Mouse (Mus musculus): Measurements from ENCODE around the gene Wdfy4. TPM values are rescaled to one million over a fixed set of nuclear protein-coding genes. Genes with fewer than 3 reads are reported as not detected.

Gene Wdfy4
- total RNA-seq, 2 experiments from 2014 or later, result 6.5 to 18.4 TPM

DNA sequence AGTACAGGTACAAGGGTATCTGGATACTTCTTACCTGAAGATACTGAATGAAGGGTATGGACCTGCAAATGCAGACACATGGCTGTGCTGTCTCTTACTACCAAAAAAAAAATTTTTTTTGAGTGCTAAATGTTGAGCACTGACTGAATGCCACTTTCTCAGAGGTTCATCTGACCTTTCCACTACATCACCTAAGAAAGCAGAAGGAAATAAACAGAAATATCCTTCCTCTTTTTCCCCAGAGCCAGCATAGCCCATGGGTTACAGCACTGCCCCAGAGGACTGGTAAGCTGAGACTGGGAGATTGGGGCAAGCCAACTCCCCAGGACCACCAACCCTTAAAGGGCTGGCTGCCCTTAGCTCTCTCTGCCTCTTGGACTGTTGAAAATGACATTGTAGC lies 8.5 kb upstream of the Wdfy4 start:
- no peak for ATAC-seq (replicated peaks; ENCODE audit: low FRiP score, low TSS enrichment, poor library complexity, severe bottlenecking)

DNA sequence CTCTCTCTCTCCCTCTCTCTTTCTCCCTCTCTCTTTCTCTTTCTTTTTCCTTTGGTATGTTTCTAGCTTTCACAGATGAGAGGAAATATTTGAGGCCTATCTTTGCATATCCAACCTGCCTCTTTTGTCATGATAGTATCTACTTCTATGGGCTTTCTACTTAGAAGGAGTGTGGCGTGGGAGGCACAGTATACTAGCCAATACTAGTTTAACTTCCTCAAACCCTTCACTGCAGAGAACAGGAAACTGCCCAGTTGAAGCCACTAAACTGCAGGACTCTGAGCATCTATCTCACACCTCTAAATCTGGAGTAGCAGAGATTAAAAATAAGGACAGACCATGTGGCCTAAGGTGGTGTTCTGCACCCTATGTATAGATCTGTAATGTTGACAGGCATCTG lies 5.3 kb upstream of the Wdfy4 start:
- ATAC-seq (replicated peaks; ENCODE audit: low FRiP score, low TSS enrichment, poor library complexity, severe bottlenecking), result no peak

DNA sequence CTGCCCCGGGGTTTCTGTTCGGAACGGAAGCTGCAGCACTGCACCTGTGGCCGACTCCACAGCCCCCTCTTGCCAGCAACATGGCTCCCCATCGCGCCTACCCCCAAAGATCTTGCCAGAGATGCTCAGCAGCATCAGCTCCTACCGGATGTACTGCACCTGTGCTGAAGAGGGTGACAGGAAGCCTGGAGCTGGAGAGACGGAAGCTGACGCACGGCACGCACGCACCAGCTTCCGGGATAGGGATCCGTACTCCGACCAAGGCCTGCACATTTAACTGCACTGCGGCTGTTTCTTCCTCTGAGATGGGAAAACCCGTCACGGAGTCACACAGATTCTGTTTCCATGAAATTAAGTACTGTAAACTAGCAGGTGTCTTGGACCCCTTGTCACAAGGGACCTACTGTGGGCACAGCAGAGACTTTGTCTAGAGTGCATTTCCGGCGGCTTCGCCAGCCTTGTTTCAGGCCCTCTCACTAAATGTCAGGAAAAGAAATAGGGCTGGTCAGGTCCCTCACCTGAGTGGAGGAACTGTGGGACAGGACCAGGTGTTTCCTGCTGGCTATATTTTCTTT lies 4.6 kb upstream of the Wdfy4 start:
- ATAC-seq (replicated peaks; ENCODE audit: low FRiP score, low TSS enrichment, poor library complexity, severe bottlenecking), result no peak

DNA sequence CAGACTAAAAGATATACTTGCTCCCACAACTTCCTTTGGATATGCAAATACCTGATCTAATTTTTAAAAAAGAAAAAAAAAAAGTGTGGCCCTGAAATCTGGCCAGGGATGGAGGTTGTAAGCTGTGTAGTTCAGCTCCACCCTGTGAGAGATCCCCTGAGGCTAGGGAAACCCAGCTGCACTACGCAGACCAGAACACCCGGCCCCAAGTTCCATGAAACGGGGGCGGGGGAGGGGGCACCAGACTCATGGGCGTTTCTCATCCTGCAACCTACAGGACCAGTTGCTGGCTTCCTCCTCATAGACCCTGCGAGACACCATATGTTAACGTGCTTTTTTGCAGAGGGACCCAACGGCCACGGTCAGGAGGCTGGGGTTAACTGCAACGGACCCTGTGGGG lies 3.9 kb upstream of the Wdfy4 start:
- ATAC-seq (replicated peaks; ENCODE audit: low FRiP score, low TSS enrichment, poor library complexity, severe bottlenecking), result no peak

DNA sequence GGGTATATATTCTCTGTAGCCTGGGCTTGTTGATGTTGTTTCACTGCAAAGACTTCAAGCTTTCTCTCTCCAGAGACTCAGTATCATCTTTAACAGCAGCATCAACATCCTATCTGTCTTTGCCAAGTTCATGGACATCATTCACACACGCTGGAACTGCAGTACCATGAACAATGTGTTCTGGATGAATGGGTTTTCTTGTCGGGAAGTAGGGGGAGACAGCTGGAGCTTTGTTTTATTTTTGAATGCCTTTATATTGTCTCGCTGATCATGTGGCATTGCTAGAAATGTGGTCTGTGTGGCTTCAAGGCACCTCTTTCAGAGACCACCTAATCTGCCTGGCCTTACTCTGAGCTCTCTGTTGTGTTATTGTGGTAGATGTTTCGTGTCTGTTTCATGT lies 1.9 kb upstream of the Wdfy4 start:
- ATAC-seq (replicated peaks; ENCODE audit: low FRiP score, low TSS enrichment, poor library complexity, severe bottlenecking), result no peak

DNA sequence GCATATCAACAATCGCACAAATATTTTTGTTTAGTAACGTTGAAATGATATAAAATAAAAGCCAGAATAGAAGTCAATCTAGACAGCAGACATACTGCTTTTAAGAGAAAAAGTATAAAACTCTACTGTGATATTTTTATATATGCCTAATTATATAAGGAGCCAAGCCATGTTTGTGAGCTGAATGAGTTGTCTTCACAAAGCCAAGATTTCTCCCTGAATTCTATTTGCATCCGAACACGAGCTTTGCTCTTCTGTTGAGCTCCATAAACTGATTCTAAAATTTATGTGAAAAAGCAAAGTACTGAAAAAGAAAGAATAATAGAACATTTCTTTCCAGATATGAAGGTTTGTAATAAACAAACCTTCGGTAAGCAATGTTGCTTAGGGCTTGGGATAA lies 5.2 kb downstream of the Wdfy4 start:
- no peak for ATAC-seq (replicated peaks; ENCODE audit: low FRiP score, low TSS enrichment, poor library complexity, severe bottlenecking)

DNA sequence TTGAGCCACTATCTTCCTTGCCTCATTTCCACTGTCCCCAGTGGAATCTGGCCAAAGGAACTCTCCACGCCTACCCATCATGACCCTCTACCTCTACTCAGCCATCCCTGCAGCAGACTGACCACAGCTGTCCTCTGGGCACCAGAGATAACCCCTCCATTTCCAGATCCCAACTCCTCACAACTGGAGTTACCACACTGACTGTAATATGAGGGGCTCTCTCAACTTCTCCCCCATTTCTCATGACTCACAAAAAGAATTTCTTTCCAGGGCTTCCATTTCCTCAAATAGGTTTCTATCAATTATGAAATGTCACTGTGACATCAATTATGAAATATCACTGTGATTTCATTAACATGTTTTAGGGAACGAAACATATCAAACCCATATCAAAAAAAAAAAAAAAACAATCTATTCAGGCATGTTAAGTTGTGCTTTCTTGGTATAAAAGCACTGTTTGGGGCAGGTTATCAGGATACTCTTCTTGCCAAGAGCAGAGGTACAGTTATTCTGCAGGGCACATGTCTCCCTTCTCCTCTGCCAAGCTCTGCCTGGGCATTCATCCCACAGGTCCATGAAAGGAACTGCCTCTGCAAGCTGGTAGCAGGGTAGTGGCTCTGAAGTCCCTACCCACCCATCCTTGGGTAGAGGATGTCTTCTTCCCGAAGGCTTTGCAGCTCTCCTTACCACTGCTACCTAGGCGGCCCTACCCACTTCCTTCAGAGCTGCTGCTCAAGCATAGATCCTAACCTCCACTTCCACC lies 10.1 kb downstream of the Wdfy4 start:
- no peak for ATAC-seq (replicated peaks; ENCODE audit: low FRiP score, low TSS enrichment, poor library complexity, severe bottlenecking)

DNA sequence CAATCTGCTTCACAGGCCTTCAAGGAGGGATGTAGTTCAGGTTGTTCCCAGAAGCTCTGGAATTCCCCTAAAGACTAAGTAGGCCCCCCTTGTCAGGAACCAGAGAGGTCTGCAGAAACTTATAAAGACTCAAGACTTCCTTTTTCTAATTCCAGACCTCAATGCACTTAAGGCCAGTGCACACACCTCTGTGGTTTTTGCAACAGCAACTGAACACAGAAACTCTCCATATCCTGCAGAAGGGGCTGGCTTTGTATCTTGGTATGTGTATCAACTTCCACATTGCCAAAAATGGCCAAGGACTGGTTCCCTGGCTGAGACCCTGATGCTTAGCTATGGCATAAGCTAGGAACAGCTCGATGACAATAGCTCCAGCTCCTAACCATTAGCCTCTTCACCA lies 13.4 kb downstream of the Wdfy4 start:
- ATAC-seq (replicated peaks; ENCODE audit: low FRiP score, low TSS enrichment, poor library complexity, severe bottlenecking), result no peak

DNA sequence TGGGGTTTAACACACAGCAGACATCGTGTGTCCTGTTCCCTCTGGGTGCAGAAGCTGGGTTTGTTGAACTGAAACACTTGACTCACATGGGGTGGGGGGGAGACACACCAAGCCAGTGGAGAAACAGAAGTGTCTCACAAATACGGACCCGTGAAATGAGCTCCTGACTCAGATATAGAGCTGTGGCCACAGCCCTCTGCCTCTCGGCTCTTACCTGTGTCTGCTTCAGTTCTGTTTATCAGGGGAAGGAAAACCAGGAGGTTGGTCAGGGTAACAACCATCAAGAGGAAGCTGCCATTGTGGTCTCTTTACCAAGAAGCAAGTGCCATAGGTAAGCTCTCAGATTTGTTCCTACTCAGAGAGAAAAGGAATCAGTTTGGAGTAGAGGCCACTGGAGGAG lies 16.6 kb downstream of the Wdfy4 start:
- ATAC-seq (replicated peaks; ENCODE audit: low FRiP score, low TSS enrichment, poor library complexity, severe bottlenecking), result no peak

DNA sequence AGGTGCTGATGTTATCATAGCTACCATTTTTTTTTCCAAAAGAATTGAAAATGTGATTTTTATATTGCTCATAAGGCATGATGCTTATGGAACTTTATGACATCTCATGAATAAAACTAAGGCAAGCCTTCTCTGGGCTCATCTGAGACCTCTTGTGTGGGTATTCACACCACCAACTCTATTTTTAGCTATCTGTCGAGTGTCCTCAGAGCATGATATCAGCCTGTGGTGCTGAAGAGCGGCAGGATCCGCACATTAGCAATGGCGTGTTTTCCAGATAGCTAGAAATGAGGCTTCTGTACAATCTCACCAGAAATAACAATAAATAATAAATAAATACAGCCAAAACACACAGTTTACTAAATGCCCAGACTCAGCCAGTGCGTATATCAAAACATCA lies 23.1 kb downstream of the Wdfy4 start:
- ATAC-seq (replicated peaks; ENCODE audit: low FRiP score, low TSS enrichment, poor library complexity, severe bottlenecking), result no peak

DNA sequence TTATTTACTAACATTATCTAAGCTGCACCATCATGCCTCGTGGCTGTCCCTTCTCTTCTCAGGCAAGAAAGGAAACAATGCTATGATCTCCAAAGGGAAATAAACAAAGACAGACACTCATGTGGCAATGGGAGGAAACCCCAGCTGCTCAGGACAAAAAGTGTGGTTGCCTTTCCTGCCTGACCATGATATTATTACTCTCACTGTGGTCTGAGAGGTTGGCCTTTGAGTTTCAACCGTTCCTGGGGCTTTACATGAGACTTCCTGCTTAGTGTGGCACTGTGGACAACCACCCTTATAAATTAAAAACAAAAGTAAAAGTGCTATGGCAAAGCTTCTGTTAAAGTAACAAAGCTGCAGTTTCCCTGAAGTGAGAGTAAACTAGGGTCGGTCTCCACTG lies 27.0 kb downstream of the Wdfy4 start:
- ATAC-seq (replicated peaks; ENCODE audit: low FRiP score, low TSS enrichment, poor library complexity, severe bottlenecking), result no peak

DNA sequence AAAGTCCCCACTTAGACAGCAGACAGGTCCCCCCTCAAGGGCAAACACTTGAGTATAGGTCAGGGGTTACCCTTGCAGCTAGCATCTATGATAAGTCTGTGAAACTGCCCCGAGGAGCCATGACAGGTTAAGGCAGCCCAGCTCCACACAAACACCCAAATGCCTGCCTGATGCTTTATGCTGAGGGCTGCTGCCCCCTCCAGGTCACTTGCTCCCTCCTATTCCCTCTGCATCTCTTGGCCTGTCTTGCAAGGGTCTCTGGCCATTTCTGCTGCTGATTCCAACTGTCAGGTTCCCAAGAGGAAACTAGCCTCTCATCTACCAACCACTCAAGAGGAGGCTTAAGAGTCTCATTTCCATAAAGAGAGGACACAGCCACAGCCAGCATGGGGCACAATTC lies 32.4 kb downstream of the Wdfy4 start:
- no peak for ATAC-seq (replicated peaks; ENCODE audit: low FRiP score, low TSS enrichment, poor library complexity, severe bottlenecking)

DNA sequence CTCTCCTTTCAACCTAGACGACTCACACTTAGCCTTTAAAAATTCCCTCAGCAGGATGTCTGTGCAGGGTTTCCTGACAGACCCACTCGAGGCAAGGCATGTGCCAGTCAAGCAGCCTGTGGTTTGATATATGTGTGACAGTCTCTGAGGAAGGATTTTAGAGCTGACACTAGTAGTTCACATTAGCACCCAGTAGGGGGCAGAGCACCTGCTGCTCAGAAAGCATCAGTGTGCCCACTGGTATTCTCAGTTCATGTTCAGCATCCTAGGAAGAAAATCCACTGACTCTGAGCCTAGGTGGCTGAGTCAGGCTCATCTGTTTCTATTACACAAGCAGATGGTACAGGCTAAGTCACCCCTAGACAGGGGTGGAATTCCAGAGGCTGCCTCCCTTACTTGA lies 39.0 kb downstream of the Wdfy4 start:
- ATAC-seq (replicated peaks; ENCODE audit: low FRiP score, low TSS enrichment, poor library complexity, severe bottlenecking), result 0 out of 2 replicates have a peak, but pooled peaks have one; percentile 61

DNA sequence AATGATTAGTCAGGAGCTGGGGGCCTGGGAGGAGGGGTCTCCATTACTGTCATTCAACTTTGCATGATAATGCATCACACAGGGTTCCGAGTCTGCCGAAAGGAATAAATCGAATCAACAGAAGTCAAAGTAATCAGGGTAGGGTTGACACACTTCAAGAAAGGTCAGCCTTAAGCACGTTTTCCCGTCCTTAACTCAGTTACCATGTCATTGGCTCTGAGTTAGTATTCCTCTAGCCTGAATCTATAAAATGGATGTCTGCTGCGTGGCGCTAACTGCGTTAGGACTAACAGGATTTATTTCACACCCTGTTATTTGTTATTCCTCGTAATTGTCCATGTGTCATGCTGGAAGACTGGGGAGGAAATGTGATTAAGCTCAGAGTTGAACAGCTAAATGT lies 48.5 kb downstream of the Wdfy4 start:
- no peak for ATAC-seq (replicated peaks; ENCODE audit: low FRiP score, low TSS enrichment, poor library complexity, severe bottlenecking)

DNA sequence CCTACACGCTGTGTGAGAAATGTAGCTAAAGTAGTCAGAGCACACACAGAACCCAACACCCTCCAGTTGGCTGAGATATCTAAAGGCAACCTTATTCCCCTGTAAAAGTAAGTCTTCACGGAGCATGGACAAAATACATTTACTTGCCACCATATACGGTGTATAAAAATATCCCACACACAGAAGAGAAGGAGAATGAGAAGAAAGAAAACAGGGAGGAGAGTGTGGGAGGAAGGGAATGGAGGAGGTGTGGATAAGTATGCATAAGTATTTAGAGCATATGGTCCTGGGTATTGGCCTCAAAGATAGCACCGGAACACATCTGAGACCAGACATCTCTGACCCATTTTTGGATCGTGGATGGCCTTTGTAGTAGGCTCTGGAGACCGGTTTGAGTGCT lies 50.1 kb downstream of the Wdfy4 start:
- ATAC-seq (replicated peaks; ENCODE audit: low FRiP score, low TSS enrichment, poor library complexity, severe bottlenecking), result no peak

DNA sequence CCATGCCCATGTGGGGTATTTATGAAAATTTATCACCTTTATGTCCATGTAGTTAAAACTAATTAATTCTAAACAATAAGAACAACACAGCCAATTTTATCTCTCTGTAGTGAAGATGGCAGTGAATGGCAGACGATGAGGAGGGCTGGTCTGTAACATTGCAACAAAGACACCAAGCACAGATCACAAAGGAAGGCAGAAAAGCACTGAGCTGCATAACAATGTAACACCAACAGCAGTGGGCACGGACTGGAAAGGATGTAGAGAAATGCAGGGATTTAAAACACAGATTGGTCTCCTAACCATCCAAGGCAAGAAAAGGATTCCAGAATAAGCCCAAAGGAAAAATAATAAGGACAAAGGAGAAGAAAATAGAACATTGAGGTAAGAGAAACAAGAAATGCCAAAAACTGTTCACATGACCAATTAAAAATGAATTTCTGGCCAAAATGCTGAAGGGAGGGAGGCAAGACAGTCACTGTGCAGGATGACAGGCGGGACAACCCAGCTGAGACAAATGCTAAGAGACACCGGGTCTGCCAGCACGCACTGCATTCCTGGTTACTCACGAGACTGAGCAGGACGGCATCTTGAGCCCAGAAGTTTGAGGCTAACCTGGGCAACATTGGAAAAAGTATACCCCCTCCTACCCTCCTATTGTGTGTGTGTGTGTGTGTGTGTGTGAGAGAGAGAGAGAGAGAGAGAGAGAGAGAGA lies 54.1 kb downstream of the Wdfy4 start:
- no peak for ATAC-seq (replicated peaks; ENCODE audit: low FRiP score, low TSS enrichment, poor library complexity, severe bottlenecking)

DNA sequence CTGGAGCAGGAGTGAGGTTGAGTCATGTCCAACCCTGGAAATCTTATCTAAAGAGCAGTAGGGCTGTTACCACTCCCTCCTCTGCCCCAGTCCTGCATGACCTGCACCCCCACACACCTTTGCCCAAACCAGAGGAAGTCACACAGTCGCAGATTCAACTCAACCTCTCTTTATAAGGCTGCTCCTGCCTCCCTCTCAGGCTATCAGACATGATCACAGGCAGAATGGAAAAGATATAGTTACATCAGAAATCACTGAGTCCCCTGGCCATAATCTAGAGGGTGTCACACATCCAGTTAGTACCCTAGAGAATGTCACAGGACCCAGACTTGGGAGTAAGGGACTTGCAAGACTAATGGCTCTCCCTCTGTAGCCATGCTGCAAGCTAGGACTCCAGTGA lies 68.7 kb downstream of the Wdfy4 start:
- ATAC-seq (replicated peaks; ENCODE audit: low FRiP score, low TSS enrichment, poor library complexity, severe bottlenecking), result no peak

DNA sequence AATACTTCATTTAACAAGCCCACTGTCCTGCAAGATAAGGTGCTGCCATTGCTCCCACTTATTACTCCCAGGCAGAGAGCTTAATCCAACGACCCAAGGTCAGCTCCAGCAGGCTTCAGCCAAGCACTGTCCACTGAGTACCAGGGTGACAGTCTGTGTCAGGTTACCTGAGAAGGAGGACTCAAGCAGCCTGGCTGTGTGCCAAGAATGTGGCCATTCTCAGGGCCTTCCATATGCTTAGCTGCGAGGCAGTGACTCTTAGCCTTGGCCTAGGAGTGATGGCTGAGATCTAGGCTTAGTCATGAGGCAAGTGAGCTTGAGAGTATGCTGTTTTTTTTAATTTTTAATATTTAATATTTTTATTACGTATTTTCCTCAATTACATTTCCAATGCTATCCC lies 80.5 kb downstream of the Wdfy4 start:
- ATAC-seq (replicated peaks; ENCODE audit: low FRiP score, low TSS enrichment, poor library complexity, severe bottlenecking), result no peak

DNA sequence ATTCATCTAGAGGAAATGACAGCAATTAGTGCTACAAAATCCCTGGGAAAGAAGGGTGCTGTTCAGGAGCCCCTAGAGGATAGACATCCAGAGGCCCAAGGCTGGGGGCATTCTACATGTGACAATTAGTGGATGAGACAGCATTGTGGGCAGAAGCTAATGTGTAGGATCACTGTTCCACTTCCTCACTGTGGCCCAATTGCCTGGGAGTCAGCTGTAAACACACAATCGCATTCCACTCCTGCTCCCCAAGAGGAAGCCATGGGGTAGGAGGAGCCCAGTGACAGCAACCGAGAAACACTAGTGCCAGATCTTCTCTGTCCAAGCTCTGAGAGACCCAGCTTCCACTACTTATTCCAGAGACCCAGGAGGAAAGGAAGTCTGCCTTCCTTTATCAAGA lies 83.7 kb downstream of the Wdfy4 start:
- ATAC-seq (replicated peaks; ENCODE audit: low FRiP score, low TSS enrichment, poor library complexity, severe bottlenecking), result no peak

DNA sequence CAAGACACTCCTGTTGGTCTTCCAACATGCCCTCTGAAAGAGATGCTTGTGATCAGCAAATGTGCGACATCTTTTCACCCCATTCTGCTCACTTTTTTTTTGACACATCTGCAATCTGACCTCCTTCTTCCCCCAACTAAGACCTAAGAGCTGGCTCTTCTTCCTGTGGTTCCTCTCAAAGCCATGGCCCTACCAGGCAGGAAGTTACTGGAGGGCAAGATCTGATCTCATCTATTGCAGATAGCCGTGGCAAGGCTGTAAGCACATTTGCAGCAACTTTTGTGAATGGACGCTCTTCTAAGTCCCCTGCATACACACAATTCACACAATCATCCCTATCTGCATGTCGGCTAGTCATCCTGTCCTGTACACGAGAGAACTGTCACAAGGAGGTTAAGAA lies 85.4 kb downstream of the Wdfy4 start:
- no peak for ATAC-seq (replicated peaks; ENCODE audit: low FRiP score, low TSS enrichment, poor library complexity, severe bottlenecking)

DNA sequence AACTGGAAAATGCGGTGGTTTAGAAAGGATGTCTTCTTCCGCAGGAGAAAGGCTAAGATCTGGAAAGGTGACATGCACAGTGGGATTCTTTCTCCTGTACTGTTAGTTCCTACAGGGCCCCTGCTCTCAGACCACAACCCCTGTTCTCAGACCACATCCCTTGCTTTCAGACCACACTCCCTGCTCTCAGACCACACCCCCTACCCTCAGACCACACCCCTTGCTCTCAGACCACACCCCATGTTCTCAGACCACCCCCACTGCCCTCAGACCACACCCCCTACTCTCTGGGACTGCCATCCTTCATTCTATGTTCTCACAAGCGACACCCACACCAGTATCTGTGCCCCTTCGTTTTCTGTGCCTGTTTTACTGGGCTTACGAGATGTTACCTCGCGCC lies 86.2 kb downstream of the Wdfy4 start:
- ATAC-seq (replicated peaks; ENCODE audit: low FRiP score, low TSS enrichment, poor library complexity, severe bottlenecking), result peak; percentile 89

Measured in megakaryocyte-erythroid progenitor cell, adult 5-6 weeks (primary cell).